Mouse (Mus musculus) cortical plate, adult 2 months (tissue): ENCODE results near the gene Rpl9.

Experiments
- CTCF ChIP-seq: fragments of 200-500 bp; IDR thresholded peaks from 2 replicates; pipeline ENCODE4 v1.5.1; 2011; ENCODE audit warnings: mild to moderate bottlenecking, control low read depth, low read length; ENCODE audit not compliant: insufficient read depth; ENCODE audit errors: extremely low read depth
- POLR2A ChIP-seq: fragments of 200-500 bp; IDR thresholded peaks from 2 replicates; pipeline ENCODE4 v1.6.1; 2011; ENCODE audit warnings: mild to moderate bottlenecking, low read length, control low read depth; ENCODE audit not compliant: insufficient read depth; ENCODE audit errors: extremely low read depth

- no peak for TF ChIP-seq POLR2A
- no peak for TF ChIP-seq CTCF
Measured at GRCm38 (mm10) chr5:65435363-65435805, 44.1 kb upstream of the Rpl9 start.
